Mouse (Mus musculus) liver, postnatal 0 days (tissue): ENCODE measurements at regions not wholly inside any gene's neighbourhood (a gene's known extent, or its start where the extent isn't known, plus 50 kb on each side); places are given as distances from the start of the nearest gene placed in this dataset.

ENCODE experiments used
- ATAC-seq: fragments of 200-750 bp; cut with Nextera tagmentation; 2 replicates; pipeline ENCODE4 v1.8.0; 2017; ENCODE audit warnings: mild to moderate bottlenecking, moderate library complexity
- DNase-seq: peaks from one replicate; pipeline ENCODE4 v3.0.0-alpha.2; 2016
- H3K27ac ChIP-seq: fragments of 300-500 bp; sonication (generic); 2 replicates; pipeline ENCODE4 v1.5.1; 2014; ENCODE audit warnings: antibody characterized with exemption, moderate library complexity, mild to moderate bottlenecking, low read depth
- H3K27me3 ChIP-seq: fragments of 300-500 bp; sonication (generic); 2 replicates; pipeline ENCODE4 v1.6.1; 2014; ENCODE audit warnings: low read length, control low read depth, mixed read lengths; ENCODE audit not compliant: insufficient read depth
- H3K36me3 ChIP-seq: fragments of 300-500 bp; sonication (generic); replicated peaks from 2 replicates; pipeline ENCODE4 v1.6.1; 2014; ENCODE audit warnings: mild to moderate bottlenecking, control low read depth, low read length, moderate library complexity, mixed read lengths; ENCODE audit not compliant: insufficient read depth
- H3K4me1 ChIP-seq: fragments of 300-500 bp; sonication (generic); 2 replicates; pipeline ENCODE4 v1.6.1; 2014; ENCODE audit warnings: antibody characterized with exemption, mild to moderate bottlenecking, control low read depth; ENCODE audit not compliant: insufficient read depth
- H3K4me2 ChIP-seq: fragments of 300-500 bp; sonication (generic); 2 replicates; pipeline ENCODE4 v1.6.1; 2014; ENCODE audit warnings: low read depth, mild to moderate bottlenecking, low read length, moderate library complexity, mixed read lengths
- H3K4me3 ChIP-seq: fragments of 300-500 bp; sonication (generic); 2 replicates; pipeline ENCODE4 v1.5.1; 2014; ENCODE audit warnings: low read depth, low read length
- H3K9ac ChIP-seq: fragments of 300-500 bp; sonication (generic); replicated peaks from 2 replicates; pipeline ENCODE4 v1.6.1; 2014; ENCODE audit warnings: mild to moderate bottlenecking, moderate library complexity
- H3K9me3 ChIP-seq: fragments of 300-500 bp; sonication (generic); 2 replicates; pipeline ENCODE4 v1.6.1; 2016; ENCODE audit warnings: mild to moderate bottlenecking, control low read depth, low read length, mixed read lengths
- CTCF ChIP-seq: sonication (generic); IDR thresholded peaks from 2 replicates; pipeline ENCODE4 v1.5.1; 2016; ENCODE audit warnings: antibody characterized with exemption, low read depth
- EP300 ChIP-seq: IDR thresholded peaks from 2 replicates; pipeline ENCODE4 v1.6.1; 2016; ENCODE audit warnings: antibody characterized with exemption, low read depth, mild to moderate bottlenecking
- WGBS: fragments of 180-500 bp; shearing (Covaris S2); extraction: QIAGEN DNeasy Blood & Tissue Kit; methylation state at CpG from one replicate; pipeline ENCODE4 v1.1.7; 2014; ENCODE audit not compliant: insufficient replicate concordance; 5-methylcytosine and 5-hydroxymethylcytosine counted together

GRCm38 (mm10) chr3:130946576-130947276 is 163.5 kb upstream of the Lef1 start:
- WGBS: 71% methylated on average over 14 of the region's 14 CpGs
- H3K9me3 ChIP-seq: no peaks in the 10 kb centered on the region
- H3K4me3 ChIP-seq: 0 out of 2 replicates have a peak overlapping the region, but pooled peaks have one; percentile 37
- peak overlapping the region; percentile 78 for H3K4me2 ChIP-seq
- no peak overlapping the region for H3K9ac ChIP-seq
- ATAC-seq (no peak), DNase-seq (no peak)
- H3K27ac ChIP-seq: no peak overlapping the region
- no peaks in the 10 kb centered on the region for H3K36me3 ChIP-seq
- no peak for TF ChIP-seq EP300
- no peak for TF ChIP-seq CTCF
- H3K27me3 ChIP-seq: 0 out of 2 replicates have a peak, but pooled peaks cover 3% of the 10 kb centered on the region
- 0 out of 2 replicates have a peak, but pooled peaks cover 3% of the 10 kb centered on the region for H3K4me1 ChIP-seq

DNA sequence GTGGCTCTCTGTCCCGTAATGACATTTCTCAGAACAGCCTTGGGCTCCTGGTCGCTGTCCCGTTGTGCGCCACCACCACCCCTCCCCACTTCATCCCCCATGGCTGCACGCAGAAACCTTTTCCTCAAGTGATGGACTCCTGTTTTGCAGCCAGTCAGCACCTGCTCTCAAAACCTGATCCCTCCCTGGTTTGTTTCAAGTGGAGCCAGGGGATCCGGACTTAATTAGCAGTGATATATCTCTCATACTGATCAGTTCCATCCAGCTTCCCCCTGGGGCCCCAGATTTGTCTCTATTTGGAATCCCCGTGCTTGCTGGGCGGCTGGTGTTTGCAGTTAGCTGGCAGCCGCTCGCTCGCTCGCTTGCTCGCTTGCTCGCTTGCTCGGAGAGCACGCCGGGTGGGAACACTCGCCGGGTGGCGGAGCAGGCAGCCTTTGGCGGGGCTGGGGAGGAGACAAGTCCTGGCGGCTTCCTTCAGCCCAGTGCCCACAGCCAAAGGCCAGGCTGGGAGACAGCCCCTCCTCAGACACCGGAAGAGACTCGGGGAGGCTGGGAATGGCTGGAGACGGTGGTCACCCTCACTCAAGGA is 164.3 kb upstream of the Lef1 start:
- no peaks in the 10 kb centered on the region for H3K9me3 ChIP-seq
- H3K36me3 ChIP-seq: no peaks in the 10 kb centered on the region
- H3K9ac ChIP-seq: peak overlapping the region; percentile 50
- TF ChIP-seq CTCF (no peak), EP300 (no peak)
- 2% methylated on average over 25 of the region's 25 CpGs for WGBS
- DNase-seq (peak; percentile 26), ATAC-seq (no peak)
- peak overlapping the region; percentile 37 for H3K4me3 ChIP-seq
- H3K27ac ChIP-seq: no peak overlapping the region
- 0 out of 2 replicates have a peak, but pooled peaks cover 3% of the 10 kb centered on the region for H3K4me1 ChIP-seq
- H3K27me3 ChIP-seq: 0 out of 2 replicates have a peak, but pooled peaks cover 3% of the 10 kb centered on the region
- peak overlapping the region; percentile 78 for H3K4me2 ChIP-seq

DNA sequence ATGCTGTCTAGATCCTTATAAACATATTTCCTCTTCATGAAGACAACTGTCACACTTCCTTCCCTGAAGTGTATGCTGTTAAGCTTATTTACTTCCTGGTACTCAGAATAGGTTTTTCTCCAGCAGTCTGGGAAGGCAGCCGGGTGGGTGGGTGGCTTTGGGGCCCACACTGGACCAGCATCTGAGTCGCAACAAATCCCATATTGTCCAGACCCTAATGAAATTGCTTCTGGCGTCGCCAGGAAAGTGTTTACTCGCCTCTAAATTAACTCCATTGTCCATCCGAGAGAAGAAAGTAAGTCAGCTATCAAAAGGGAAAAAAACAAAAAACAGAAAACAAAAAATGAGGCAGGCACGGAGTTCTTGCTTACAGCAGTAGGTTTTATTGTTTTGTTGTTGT is 164.9 kb upstream of the Lef1 start:
- Histone ChIP-seq H3K4me1 (0 out of 2 replicates have a peak, but pooled peaks cover 3% of the 10 kb centered on the region), H3K4me3 (peak overlapping the region; percentile 37; the same call in 1 of the 2 replicates), H3K27ac (no peak overlapping the region), H3K36me3 (no peaks in the 10 kb centered on the region), H3K27me3 (0 out of 2 replicates have a peak, but pooled peaks cover 3% of the 10 kb centered on the region), H3K4me2 (peak overlapping the region; percentile 78), H3K9ac (no peak overlapping the region), H3K9me3 (no peaks in the 10 kb centered on the region)
- no peak for ATAC-seq
- TF ChIP-seq CTCF (no peak), EP300 (no peak)
- WGBS: 28% methylated on average over 7 of the region's 7 CpGs
- DNase-seq: no peak

DNA sequence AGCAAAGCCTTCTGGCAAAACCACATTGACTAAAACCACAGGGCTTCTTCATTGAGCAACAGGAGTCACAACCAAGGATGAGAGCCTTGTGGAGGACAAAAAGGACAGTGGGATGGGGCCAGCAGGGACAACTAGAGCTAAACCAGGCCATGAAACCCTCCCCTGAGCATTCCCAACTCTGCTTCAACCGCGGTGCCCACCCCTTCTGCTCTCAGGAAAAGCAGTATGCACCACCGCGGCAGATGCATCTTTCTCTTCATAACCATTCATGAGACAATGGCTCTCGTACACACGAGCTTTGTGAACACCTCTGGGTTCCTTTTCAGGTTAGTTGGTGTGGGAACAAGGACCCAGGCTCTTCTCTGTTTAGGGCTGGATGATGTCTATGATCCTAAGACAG is 166.0 kb upstream of the Lef1 start:
- no peak overlapping the region for H3K9ac ChIP-seq
- H3K27ac ChIP-seq: no peak overlapping the region
- no peak overlapping the region for H3K4me2 ChIP-seq
- no peaks in the 10 kb centered on the region for H3K9me3 ChIP-seq
- H3K36me3 ChIP-seq: no peaks in the 10 kb centered on the region
- 0 out of 2 replicates have a peak, but pooled peaks cover 3% of the 10 kb centered on the region for H3K4me1 ChIP-seq
- no peak for DNase-seq
- no peak for ATAC-seq
- 0 out of 2 replicates have a peak, but pooled peaks cover 3% of the 10 kb centered on the region for H3K27me3 ChIP-seq
- whole genome bisulfite sequencing: 83% methylated on average over 6 of the region's 6 CpGs
- H3K4me3 ChIP-seq: no peak overlapping the region
- TF ChIP-seq EP300 (no peak), CTCF (no peak)

- Histone ChIP-seq H3K4me1 (0 out of 2 replicates have a peak, but pooled peaks cover 3% of the 10 kb centered on the region), H3K27ac (no peak overlapping the region), H3K9me3 (no peaks in the 10 kb centered on the region), H3K36me3 (no peaks in the 10 kb centered on the region), H3K4me2 (no peak overlapping the region), H3K4me3 (no peak overlapping the region), H3K9ac (no peak overlapping the region), H3K27me3 (0 out of 2 replicates have a peak, but pooled peaks cover 3% of the 10 kb centered on the region)
- 69% methylated on average over 8 of the region's 8 CpGs for WGBS
- TF ChIP-seq EP300: no peak
- no peak for TF ChIP-seq CTCF
- DNase-seq: no peak
- ATAC-seq: no peak
Observed at GRCm38 (mm10) chr3:130942947-130943630, 167.2 kb upstream of the Lef1 start.
